Mouse (Mus musculus) forebrain, embryonic 16.5 days (tissue): ENCODE results near the gene Afmid. TPM values are rescaled to one million over a fixed set of nuclear protein-coding genes. Genes with fewer than 3 reads are reported as not detected.
A peak's percentile ranks its signal among the peaks of the same experiment; 100 is the strongest.

ENCODE experiments used
- ATAC-seq: fragments of 200-750 bp; cut with Nextera tagmentation; 2 replicates; pipeline ENCODE4 v1.8.0; 2017; ENCODE audit warnings: mild to moderate bottlenecking, moderate library complexity
- H3K27ac ChIP-seq: fragments of 300-500 bp; sonication (generic); 2 replicates; pipeline ENCODE4 v1.5.1; 2014; ENCODE audit warnings: low read length, control low read depth
- H3K27me3 ChIP-seq: fragments of 300-500 bp; sonication (generic); replicated peaks from 2 replicates; pipeline ENCODE4 v1.6.1; 2014; ENCODE audit warnings: low read length; ENCODE audit not compliant: control insufficient read depth, insufficient read depth
- H3K36me3 ChIP-seq: fragments of 300-500 bp; sonication (generic); 2 replicates; pipeline ENCODE4 v1.6.1; 2014; ENCODE audit not compliant: control insufficient read depth, insufficient read depth
- H3K4me1 ChIP-seq: fragments of 300-500 bp; sonication (generic); replicated peaks from 2 replicates; pipeline ENCODE4 v1.6.1; 2014; ENCODE audit warnings: low read length; ENCODE audit not compliant: control insufficient read depth, insufficient read depth
- H3K4me2 ChIP-seq: fragments of 300-500 bp; sonication (generic); 2 replicates; pipeline ENCODE4 v1.6.1; 2014; ENCODE audit warnings: mild to moderate bottlenecking, low read length, control low read depth
- H3K4me3 ChIP-seq: fragments of 300-500 bp; sonication (generic); replicated peaks from 2 replicates; pipeline ENCODE4 v1.5.1; 2014; ENCODE audit warnings: mild to moderate bottlenecking, low read length, control low read depth
- H3K9ac ChIP-seq: fragments of 300-500 bp; sonication (generic); replicated peaks from 2 replicates; pipeline ENCODE4 v1.6.1; 2014; ENCODE audit warnings: low read depth, low read length, control low read depth
- H3K9me3 ChIP-seq: fragments of 300-500 bp; sonication (generic); 2 replicates; pipeline ENCODE4 v1.6.1; 2016; ENCODE audit warnings: low read length; ENCODE audit not compliant: control insufficient read depth
- WGBS: fragments of 180-500 bp; shearing (Covaris S2); extraction: QIAGEN DNeasy Blood & Tissue Kit; methylation state at CpG from one replicate; pipeline ENCODE4 v1.1.7; 2014; 5-methylcytosine and 5-hydroxymethylcytosine counted together
- polyA plus RNA-seq: library from polyadenylated mRNA; unstranded; fragments of >200 nt; fragmentation: Nextera tagmentation; extraction: Ambion mirVana; gene quantifications from 2 replicates; pipeline ENCODE4 v1.2.1, GENCODE M21; 2015

Afmid gene
- polyA plus RNA-seq, 1 experiment from 2014 or later: 5.2 TPM

DNA sequence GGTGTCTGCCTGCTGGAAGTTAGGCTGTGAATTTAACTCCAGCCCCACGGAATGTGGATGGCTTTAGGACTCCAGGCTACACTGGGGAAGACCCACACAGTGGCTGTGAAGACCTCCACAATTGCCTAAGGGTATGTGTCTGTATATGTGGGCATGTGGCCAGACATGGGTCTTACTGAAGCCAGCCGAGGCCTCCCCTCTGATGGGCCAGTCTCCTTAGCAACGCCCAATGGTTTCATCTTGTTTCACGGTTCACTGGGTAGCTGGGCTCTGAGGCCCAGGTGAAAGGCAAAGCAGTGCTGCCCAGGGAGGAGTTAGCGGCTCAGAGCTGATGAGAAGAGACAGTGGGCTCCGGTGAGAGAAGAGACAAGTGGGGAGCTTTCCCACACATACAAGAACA, 40.3 kb downstream of the Afmid start:
- no peak overlapping the region for H3K4me2 ChIP-seq
- ATAC-seq: no peak
- H3K9me3 ChIP-seq: no peaks in the 10 kb centered on the region
- peaks cover under 1% of the 10 kb centered on the region; the same call in 1 of the 2 replicates for H3K27me3 ChIP-seq
- peak overlapping the region; percentile 32; the same call in 1 of the 2 replicates for H3K9ac ChIP-seq
- 5% methylated on average over 6 of the region's 6 CpGs for WGBS
- H3K27ac ChIP-seq: no peak overlapping the region
- H3K36me3 ChIP-seq: no peaks in the 10 kb centered on the region
- peaks cover 11% of the 10 kb centered on the region for H3K4me1 ChIP-seq
- H3K4me3 ChIP-seq: no peak overlapping the region

- H3K27ac ChIP-seq: no peak overlapping the region
- no peak overlapping the region; the same call in 1 of the 2 replicates for H3K4me2 ChIP-seq
- H3K9ac ChIP-seq: peak overlapping the region; percentile 32
- H3K9me3 ChIP-seq: no peaks in the 10 kb centered on the region
- no peaks in the 10 kb centered on the region for H3K36me3 ChIP-seq
- ATAC-seq: peak; percentile 34
- peaks cover 24% of the 10 kb centered on the region for H3K4me1 ChIP-seq
- WGBS: 34% methylated on average over 12 of the region's 12 CpGs
- H3K27me3 ChIP-seq: no peaks in the 10 kb centered on the region
- H3K4me3 ChIP-seq: no peak overlapping the region
Observed at GRCm38 (mm10) chr11:117870688-117871365, 45.1 kb downstream of the Afmid start.

GRCm38 (mm10) chr11:117871376-117871775, 45.7 kb downstream of the Afmid start:
- no peak for ATAC-seq
- Histone ChIP-seq H3K9me3 (no peaks in the 10 kb centered on the region), H3K36me3 (no peaks in the 10 kb centered on the region), H3K9ac (no peak overlapping the region; the same call in 1 of the 2 replicates), H3K4me1 (peaks cover 20% of the 10 kb centered on the region), H3K27ac (no peak overlapping the region), H3K4me3 (no peak overlapping the region), H3K4me2 (no peak overlapping the region), H3K27me3 (no peaks in the 10 kb centered on the region)
- WGBS: 69% methylated on average over 5 of the region's 5 CpGs

DNA sequence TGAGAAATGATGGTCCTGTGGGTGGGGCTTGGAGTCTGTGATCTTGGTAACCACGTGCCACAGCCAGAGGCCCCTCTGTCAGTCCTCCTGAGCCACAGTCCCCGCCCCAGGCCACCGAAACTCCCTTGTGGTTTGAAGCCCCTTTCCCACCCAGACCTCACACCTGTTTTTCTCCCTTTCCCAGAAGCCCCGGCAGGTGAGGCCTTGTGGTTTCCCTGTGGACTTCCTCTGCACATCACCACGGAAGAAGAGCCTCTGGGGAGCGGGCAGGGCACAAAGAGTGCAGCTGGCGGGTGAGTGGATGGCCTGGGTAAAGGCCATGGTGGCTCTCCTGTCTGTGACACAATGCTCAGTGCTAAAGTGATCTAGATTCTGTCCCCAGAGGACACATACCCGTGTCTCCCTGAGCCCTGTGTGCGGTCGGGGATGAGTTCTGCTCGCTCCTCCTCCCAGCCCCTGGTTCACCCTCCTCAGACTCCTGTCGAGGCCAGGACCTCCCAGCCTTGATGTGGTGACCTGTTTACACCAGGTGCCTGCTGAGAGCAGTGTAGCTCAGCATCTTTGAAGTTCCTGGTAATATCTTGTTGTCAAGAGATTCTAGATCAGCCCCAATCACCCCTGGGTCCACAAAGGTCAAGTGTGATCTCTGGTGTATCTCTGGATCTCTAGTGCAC, 46.3 kb downstream of the Afmid start:
- ATAC-seq: no peak
- no peak overlapping the region for H3K9ac ChIP-seq
- no peaks in the 10 kb centered on the region for H3K27me3 ChIP-seq
- peaks cover 19% of the 10 kb centered on the region for H3K4me1 ChIP-seq
- no peak overlapping the region; the same call in 1 of the 2 replicates for H3K4me2 ChIP-seq
- no peak overlapping the region for H3K4me3 ChIP-seq
- no peaks in the 10 kb centered on the region for H3K36me3 ChIP-seq
- 65% methylated on average over 12 of the region's 12 CpGs for WGBS
- no peaks in the 10 kb centered on the region for H3K9me3 ChIP-seq
- no peak overlapping the region for H3K27ac ChIP-seq

- ATAC-seq: peak; percentile 75
- Histone ChIP-seq H3K27ac (no peak within 1 kb of the TSS), H3K27me3 (no peaks in the 10 kb centered on the region), H3K9ac (peak within 1 kb of the TSS; percentile 93), H3K4me2 (peak within 1 kb of the TSS; percentile 98), H3K4me3 (peak within 1 kb of the TSS; percentile 93), H3K36me3 (no peaks in the 10 kb centered on the region), H3K9me3 (no peaks in the 10 kb centered on the region), H3K4me1 (peaks cover 21% of the 10 kb centered on the region)
- 2% methylated on average over 51 of the region's 51 CpGs for WGBS
Observed at GRCm38 (mm10) chr11:117872861-117873608, 47.3 kb downstream of the Afmid start, which contains the start of gene Tha1. Tha1 (minus strand) TSS chr11:117873481.

DNA sequence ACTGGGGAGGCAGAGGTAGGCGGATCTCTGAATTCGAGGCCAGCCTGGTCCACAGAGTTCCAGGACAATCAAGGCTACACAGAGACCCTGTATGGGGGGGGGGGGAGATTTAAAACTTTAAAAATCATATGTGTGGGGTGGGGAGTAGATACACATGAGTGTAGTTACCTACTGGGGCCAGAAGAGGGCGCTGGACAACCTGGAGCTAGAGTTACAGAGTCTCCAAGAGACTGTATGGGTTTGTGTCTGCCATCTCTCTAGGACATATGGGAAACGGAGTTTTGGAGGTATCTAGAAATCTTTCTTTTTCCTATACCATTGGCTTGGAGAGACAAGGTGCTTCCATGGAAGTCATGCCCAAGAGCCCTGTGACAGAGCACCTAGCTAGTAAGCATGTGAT, 48.7 kb downstream of the Afmid start:
- H3K27me3 ChIP-seq: no peaks in the 10 kb centered on the region
- H3K9me3 ChIP-seq: no peaks in the 10 kb centered on the region
- H3K27ac ChIP-seq: no peak overlapping the region
- H3K4me1 ChIP-seq: peaks cover 34% of the 10 kb centered on the region
- no peak overlapping the region for H3K4me3 ChIP-seq
- H3K9ac ChIP-seq: no peak overlapping the region
- 64% methylated on average over 4 of the region's 4 CpGs for WGBS
- H3K4me2 ChIP-seq: no peak overlapping the region
- no peak for ATAC-seq
- no peaks in the 10 kb centered on the region for H3K36me3 ChIP-seq

DNA sequence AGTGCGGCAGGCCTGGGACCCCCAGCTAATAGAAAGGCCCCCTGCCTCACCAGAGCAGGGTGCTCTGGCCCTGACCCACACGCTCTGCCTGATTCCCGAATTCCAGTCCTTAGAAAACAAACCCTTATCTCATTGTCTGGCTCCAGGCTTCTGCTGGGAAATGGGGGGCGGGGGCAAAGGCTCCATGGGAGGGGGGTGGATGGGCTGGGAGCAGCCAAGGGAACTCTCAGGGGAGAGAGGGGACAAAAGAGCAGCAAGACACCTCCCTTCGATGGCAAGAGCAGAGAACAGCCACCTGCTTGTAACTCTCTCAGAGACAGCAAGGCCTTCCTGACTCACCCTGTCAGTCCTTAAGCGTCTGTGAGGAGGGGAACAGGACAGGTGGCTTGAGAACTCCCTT, 50.0 kb downstream of the Afmid start:
- no peak overlapping the region for H3K4me3 ChIP-seq
- 16% methylated on average over 6 of the region's 6 CpGs for WGBS
- H3K9ac ChIP-seq: no peak overlapping the region
- H3K9me3 ChIP-seq: no peaks in the 10 kb centered on the region
- no peak overlapping the region for H3K4me2 ChIP-seq
- ATAC-seq: no peak
- no peaks in the 10 kb centered on the region for H3K36me3 ChIP-seq
- peaks cover 30% of the 10 kb centered on the region for H3K4me1 ChIP-seq
- no peaks in the 10 kb centered on the region for H3K27me3 ChIP-seq
- no peak overlapping the region for H3K27ac ChIP-seq

- peak; percentile 73 for ATAC-seq
- peak overlapping the region; percentile 43 for H3K9ac ChIP-seq
- peak overlapping the region; percentile 52 for H3K27ac ChIP-seq
- no peaks in the 10 kb centered on the region for H3K9me3 ChIP-seq
- peak overlapping the region; percentile 41 for H3K4me2 ChIP-seq
- 25% methylated on average over 13 of the region's 13 CpGs for WGBS
- no peaks in the 10 kb centered on the region for H3K36me3 ChIP-seq
- no peaks in the 10 kb centered on the region for H3K27me3 ChIP-seq
- peaks cover 25% of the 10 kb centered on the region for H3K4me1 ChIP-seq
- H3K4me3 ChIP-seq: no peak overlapping the region
Observed at GRCm38 (mm10) chr11:117877917-117878745, 52.4 kb downstream of the Afmid start.
